Mouse (Mus musculus) testis, adult 2 months (tissue): ENCODE measurements around the gene Cul7.

Source experiments
- CTCF ChIP-seq: fragments of 200-500 bp; IDR thresholded peaks from 2 replicates; pipeline ENCODE4 v1.5.1; 2012; ENCODE audit warnings: low read depth, mild to moderate bottlenecking, inconsistent platforms, low read length, moderate library complexity; ENCODE audit not compliant: control insufficient read depth, insufficient read depth, insufficient replicate concordance
- POLR2A ChIP-seq: fragments of 200-500 bp; IDR thresholded peaks from 2 replicates; pipeline ENCODE4 v1.6.1; 2012; ENCODE audit warnings: low read depth, mild to moderate bottlenecking, inconsistent platforms, low read length, moderate library complexity; ENCODE audit not compliant: control insufficient read depth

DNA sequence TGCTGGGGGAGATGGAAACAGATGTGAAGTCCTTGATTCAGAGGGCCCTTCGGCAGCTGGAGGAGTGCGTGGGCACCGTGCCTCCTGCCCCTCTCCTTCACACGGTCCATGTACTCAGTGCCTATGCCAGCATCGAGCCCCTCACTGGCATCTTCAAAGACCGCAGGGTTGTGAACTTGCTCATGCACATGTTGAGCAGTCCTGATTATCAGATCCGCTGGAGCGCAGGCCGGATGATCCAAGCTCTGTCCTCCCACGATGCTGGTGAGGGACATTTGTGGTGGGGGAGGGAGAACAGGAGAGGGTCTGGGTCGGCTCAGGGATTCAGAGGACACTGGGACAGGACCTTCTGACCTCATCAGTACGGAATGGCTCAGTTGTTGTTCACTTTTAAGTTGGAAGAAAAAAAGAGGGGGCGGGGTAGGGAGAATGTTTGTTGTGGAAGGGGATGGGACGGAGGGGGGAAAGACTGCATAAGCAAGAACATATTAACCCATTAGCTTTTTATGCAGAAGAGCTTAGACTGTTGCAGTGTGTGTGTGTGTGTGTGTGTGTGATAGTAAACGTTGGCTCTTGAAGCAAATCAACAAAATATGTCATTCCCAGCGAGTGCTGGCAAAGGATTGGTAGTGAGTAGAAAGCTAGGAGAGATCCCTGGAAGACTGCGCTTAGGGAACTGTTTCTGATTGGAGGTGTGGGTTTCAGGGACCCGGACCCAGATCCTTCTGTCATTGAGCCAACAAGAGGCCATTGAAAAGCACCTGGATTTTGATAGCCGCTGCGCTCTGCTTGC is 1.8 kb downstream of the Cul7 start:
- TF ChIP-seq POLR2A (no peak), CTCF (no peak)
